Mouse (Mus musculus): ENCODE results near the gene Primpol. TPM values are rescaled to one million over a fixed set of nuclear protein-coding genes. Genes with fewer than 3 reads are reported as not detected.

The Primpol gene
- polyA plus RNA-seq, 1 experiment from 2014 or later: 10.7 TPM

GRCm38 (mm10) chr8:46603587-46603986 is 13.4 kb downstream of the Primpol start:
- Histone ChIP-seq H3K36me3 (ENCODE audit: control insufficient read depth, insufficient read depth, low read length) (peaks cover 33% of the 10 kb centered on the region), H3K27ac (replicated peaks in 1 of 2; ENCODE audit: control insufficient read depth in 1 of 2, insufficient read depth in 1 of 2, low read depth in 2 of 2, low read length in 2 of 2) (no peak overlapping the region), H3K9ac (ENCODE audit: low read length) (no peak overlapping the region), H3K27me3 (ENCODE audit: control insufficient read depth, insufficient read depth, low read length) (no peaks in the 10 kb centered on the region), H3K9me3 (ENCODE audit: control insufficient read depth, low read length) (no peaks in the 10 kb centered on the region), H3K4me1 (ENCODE audit: control insufficient read depth in 2 of 2, insufficient read depth in 2 of 2, low read length in 2 of 2) (peaks cover 0 to 14% of the 10 kb centered on the region in 2 experiments; a peak in 3 of 4 replicates), H3K4me2 (ENCODE audit: low read length) (no peak overlapping the region), H3K4me3 (ENCODE audit: control insufficient read depth in 1 of 2, insufficient read depth in 1 of 2, low read depth in 1 of 2, low read length in 2 of 2) (no peak overlapping the region)
- ATAC-seq (ENCODE audit: insufficient number of reproducible peaks, insufficient read depth, low FRiP score, low read depth): no peak
- 87% methylated on average over 5 of the region's 5 CpGs for WGBS

DNA sequence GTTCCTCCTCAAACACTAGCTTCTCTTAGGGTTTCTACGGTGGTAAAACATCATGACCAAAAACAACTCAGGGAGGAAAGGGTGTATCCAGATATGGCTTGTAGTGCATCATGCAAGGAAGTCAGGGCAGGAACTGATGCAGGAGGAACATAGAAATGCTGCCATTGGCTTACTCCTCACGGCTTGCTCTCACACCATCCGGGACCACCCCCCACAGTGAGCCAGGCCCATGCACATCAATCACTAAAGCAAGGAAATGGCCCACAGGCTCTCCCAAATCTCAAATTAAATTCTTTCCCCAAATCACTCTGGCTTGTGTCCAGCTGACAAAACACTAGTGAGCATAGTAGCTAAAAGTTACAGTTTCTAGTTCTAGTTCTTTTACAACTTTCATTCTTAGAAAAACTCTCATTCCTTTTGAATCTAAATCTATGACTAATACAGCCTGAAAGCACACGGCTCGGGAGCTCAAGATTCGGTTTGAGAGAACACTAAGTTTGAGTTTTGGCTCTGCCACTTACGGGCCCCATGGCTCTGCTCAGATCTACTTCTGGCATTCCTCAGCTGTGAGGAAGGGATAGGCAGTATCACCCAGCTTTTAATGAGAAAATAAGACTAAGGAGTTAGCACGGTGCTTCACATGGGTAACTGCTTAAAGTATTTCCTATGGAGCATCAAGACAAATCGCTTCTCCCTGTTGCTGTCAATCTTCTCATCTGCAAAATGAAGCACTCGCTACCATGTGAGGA is 15.9 kb downstream of the Primpol start:
- Histone ChIP-seq H3K27ac (replicated peaks in 1 of 2; ENCODE audit: control insufficient read depth in 1 of 2, insufficient read depth in 1 of 2, low read depth in 2 of 2, low read length in 2 of 2) (no peak overlapping the region), H3K9me3 (ENCODE audit: control insufficient read depth, low read length) (no peaks in the 10 kb centered on the region), H3K4me3 (ENCODE audit: control insufficient read depth in 1 of 2, insufficient read depth in 1 of 2, low read depth in 1 of 2, low read length in 2 of 2) (no peak overlapping the region), H3K36me3 (ENCODE audit: control insufficient read depth, insufficient read depth, low read length) (peaks cover 18% of the 10 kb centered on the region), H3K4me2 (ENCODE audit: low read length) (no peak overlapping the region), H3K27me3 (ENCODE audit: control insufficient read depth, insufficient read depth, low read length) (no peaks in the 10 kb centered on the region), H3K9ac (ENCODE audit: low read length) (no peak overlapping the region), H3K4me1 (ENCODE audit: control insufficient read depth in 2 of 2, insufficient read depth in 2 of 2, low read length in 2 of 2) (peaks cover 0 to 22% of the 10 kb centered on the region in 2 experiments; a peak in 3 of 4 replicates)
- no peak for ATAC-seq (ENCODE audit: insufficient number of reproducible peaks, insufficient read depth, low FRiP score, low read depth)
- 61% methylated on average over 10 of the region's 10 CpGs for WGBS

DNA sequence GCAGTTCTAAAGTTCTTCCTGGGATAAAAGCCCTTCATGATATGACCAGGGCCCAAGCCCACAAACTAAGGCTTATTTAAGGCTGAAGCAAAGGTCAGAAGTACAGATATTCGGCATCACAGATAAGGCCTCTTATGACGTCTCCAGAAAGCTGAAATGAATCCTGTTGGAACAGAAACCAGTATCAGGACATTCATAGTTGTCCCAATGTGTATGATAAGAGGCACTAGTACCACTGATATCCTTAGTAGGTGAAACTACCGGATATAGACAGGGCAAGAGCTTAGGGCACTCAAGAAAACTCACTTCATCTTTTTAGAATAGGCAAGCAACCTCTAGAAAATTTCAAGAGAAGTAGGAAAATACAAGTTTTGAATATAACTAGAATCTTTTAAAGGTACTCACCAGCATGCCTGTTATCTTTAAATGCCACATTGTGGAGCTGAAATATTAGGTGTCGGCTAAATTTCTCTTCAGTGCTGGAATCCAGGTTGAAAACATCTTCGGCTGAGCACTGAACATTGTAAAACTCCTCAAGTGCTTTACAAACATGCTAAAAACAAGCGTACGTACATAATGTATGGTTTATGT is 17.6 kb downstream of the Primpol start:
- no peaks in the 10 kb centered on the region for H3K27me3 ChIP-seq (ENCODE audit: control insufficient read depth, insufficient read depth, low read length)
- WGBS: 57% methylated on average over 7 of the region's 7 CpGs
- H3K9ac ChIP-seq (ENCODE audit: low read length): no peak overlapping the region
- ATAC-seq (ENCODE audit: insufficient number of reproducible peaks, insufficient read depth, low FRiP score, low read depth): no peak
- H3K4me3 ChIP-seq (ENCODE audit: control insufficient read depth in 1 of 2, insufficient read depth in 1 of 2, low read depth in 1 of 2, low read length in 2 of 2): no peak overlapping the region
- H3K9me3 ChIP-seq (ENCODE audit: control insufficient read depth, low read length): no peaks in the 10 kb centered on the region
- H3K27ac ChIP-seq (replicated peaks in 1 of 2; ENCODE audit: control insufficient read depth in 1 of 2, insufficient read depth in 1 of 2, low read depth in 2 of 2, low read length in 2 of 2): no peak overlapping the region
- 0 out of 2 replicates have a peak, but pooled peaks cover 6% of the 10 kb centered on the region for H3K36me3 ChIP-seq (ENCODE audit: control insufficient read depth, insufficient read depth, low read length)
- H3K4me1 ChIP-seq (ENCODE audit: control insufficient read depth in 2 of 2, insufficient read depth in 2 of 2, low read length in 2 of 2): peaks cover 0 to 22% of the 10 kb centered on the region in 2 experiments; a peak in 3 of 4 replicates
- no peak overlapping the region for H3K4me2 ChIP-seq (ENCODE audit: low read length)

GRCm38 (mm10) chr8:46598753-46599152 is 18.3 kb downstream of the Primpol start:
- Histone ChIP-seq H3K9me3 (ENCODE audit: control insufficient read depth, low read length) (no peaks in the 10 kb centered on the region), H3K4me1 (ENCODE audit: control insufficient read depth in 2 of 2, insufficient read depth in 2 of 2, low read length in 2 of 2) (peaks cover 2 to 22% of the 10 kb centered on the region in 2 experiments), H3K27ac (replicated peaks in 1 of 2; ENCODE audit: control insufficient read depth in 1 of 2, insufficient read depth in 1 of 2, low read depth in 2 of 2, low read length in 2 of 2) (no peak overlapping the region), H3K27me3 (ENCODE audit: control insufficient read depth, insufficient read depth, low read length) (no peaks in the 10 kb centered on the region), H3K4me2 (ENCODE audit: low read length) (no peak overlapping the region), H3K9ac (ENCODE audit: low read length) (no peak overlapping the region), H3K36me3 (ENCODE audit: control insufficient read depth, insufficient read depth, low read length) (0 out of 2 replicates have a peak, but pooled peaks cover 6% of the 10 kb centered on the region), H3K4me3 (ENCODE audit: control insufficient read depth in 1 of 2, insufficient read depth in 1 of 2, low read depth in 1 of 2, low read length in 2 of 2) (no peak overlapping the region)
- no peak for ATAC-seq (ENCODE audit: insufficient number of reproducible peaks, insufficient read depth, low FRiP score, low read depth)
- WGBS: 56% methylated on average over 5 of the region's 5 CpGs

GRCm38 (mm10) chr8:46598114-46598513 is 18.9 kb downstream of the Primpol start:
- Histone ChIP-seq H3K36me3 (ENCODE audit: control insufficient read depth, insufficient read depth, low read length) (peaks cover 6% of the 10 kb centered on the region; the same call in 1 of the 2 replicates), H3K9ac (ENCODE audit: low read length) (no peak overlapping the region), H3K4me1 (ENCODE audit: control insufficient read depth in 2 of 2, insufficient read depth in 2 of 2, low read length in 2 of 2) (peaks cover 3 to 22% of the 10 kb centered on the region in 2 experiments), H3K4me3 (ENCODE audit: control insufficient read depth in 1 of 2, insufficient read depth in 1 of 2, low read depth in 1 of 2, low read length in 2 of 2) (no peak overlapping the region), H3K4me2 (ENCODE audit: low read length) (no peak overlapping the region), H3K9me3 (ENCODE audit: control insufficient read depth, low read length) (no peaks in the 10 kb centered on the region), H3K27me3 (ENCODE audit: control insufficient read depth, insufficient read depth, low read length) (no peaks in the 10 kb centered on the region), H3K27ac (replicated peaks in 1 of 2; ENCODE audit: control insufficient read depth in 1 of 2, insufficient read depth in 1 of 2, low read depth in 2 of 2, low read length in 2 of 2) (no peak overlapping the region)
- 36% methylated on average over 2 of the region's 2 CpGs for WGBS
- no peak for ATAC-seq (ENCODE audit: insufficient number of reproducible peaks, insufficient read depth, low FRiP score, low read depth)

DNA sequence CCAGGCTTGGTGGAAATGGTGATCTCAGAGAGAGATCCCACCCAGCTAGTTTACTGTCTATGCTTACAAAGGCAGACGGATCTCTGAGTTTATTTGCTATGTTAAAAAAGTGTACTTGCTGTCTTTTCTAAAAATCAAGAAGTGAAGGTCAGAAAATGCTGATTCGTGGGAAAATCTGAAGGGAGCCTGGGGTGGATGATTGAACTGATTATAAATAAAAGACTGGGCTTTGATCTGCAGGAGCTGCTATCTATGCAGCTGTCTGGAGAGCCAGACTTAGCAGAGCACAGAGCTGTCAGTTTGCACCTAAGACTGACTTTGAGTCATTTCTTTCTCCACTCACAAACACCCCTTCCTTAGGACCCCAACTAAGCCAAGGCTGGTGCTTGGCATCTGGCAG is 19.6 kb downstream of the Primpol start:
- no peaks in the 10 kb centered on the region for H3K27me3 ChIP-seq (ENCODE audit: control insufficient read depth, insufficient read depth, low read length)
- 57% methylated on average over 2 of the region's 2 CpGs for WGBS
- no peaks in the 10 kb centered on the region for H3K9me3 ChIP-seq (ENCODE audit: control insufficient read depth, low read length)
- no peak overlapping the region for H3K4me2 ChIP-seq (ENCODE audit: low read length)
- no peak overlapping the region for H3K9ac ChIP-seq (ENCODE audit: low read length)
- no peak for ATAC-seq (ENCODE audit: insufficient number of reproducible peaks, insufficient read depth, low FRiP score, low read depth)
- no peak overlapping the region for H3K27ac ChIP-seq (replicated peaks in 1 of 2; ENCODE audit: control insufficient read depth in 1 of 2, insufficient read depth in 1 of 2, low read depth in 2 of 2, low read length in 2 of 2)
- H3K4me1 ChIP-seq (ENCODE audit: control insufficient read depth in 2 of 2, insufficient read depth in 2 of 2, low read length in 2 of 2): peaks cover 4 to 22% of the 10 kb centered on the region in 2 experiments
- peaks cover 6% of the 10 kb centered on the region; the same call in 1 of the 2 replicates for H3K36me3 ChIP-seq (ENCODE audit: control insufficient read depth, insufficient read depth, low read length)
- H3K4me3 ChIP-seq (ENCODE audit: control insufficient read depth in 1 of 2, insufficient read depth in 1 of 2, low read depth in 1 of 2, low read length in 2 of 2): no peak overlapping the region

DNA sequence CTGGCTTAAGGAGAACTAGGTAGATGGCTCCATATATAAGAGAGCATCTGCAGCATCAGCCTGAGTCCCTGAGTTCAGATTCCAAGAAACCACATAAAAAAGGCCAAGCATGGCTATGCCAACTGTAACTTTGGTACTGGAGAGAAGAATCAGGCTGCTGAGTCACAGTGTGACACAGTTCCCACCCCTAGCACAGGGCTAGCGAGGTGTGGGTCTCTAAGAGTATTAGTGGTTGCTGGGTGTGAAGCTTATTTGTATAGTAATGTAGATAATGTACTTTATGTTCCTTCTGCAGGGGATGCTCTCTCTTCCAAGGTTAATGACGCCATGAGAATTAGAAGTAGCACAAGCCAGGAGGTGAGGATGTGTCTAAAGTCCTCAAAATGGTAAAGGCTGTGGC is 20.5 kb downstream of the Primpol start:
- no peak for ATAC-seq (ENCODE audit: insufficient number of reproducible peaks, insufficient read depth, low FRiP score, low read depth)
- Histone ChIP-seq H3K36me3 (ENCODE audit: control insufficient read depth, insufficient read depth, low read length) (peaks cover 8% of the 10 kb centered on the region; the same call in 1 of the 2 replicates), H3K4me1 (ENCODE audit: control insufficient read depth in 2 of 2, insufficient read depth in 2 of 2, low read length in 2 of 2) (peaks cover 4 to 22% of the 10 kb centered on the region in 2 experiments), H3K9ac (ENCODE audit: low read length) (no peak overlapping the region), H3K9me3 (ENCODE audit: control insufficient read depth, low read length) (no peaks in the 10 kb centered on the region), H3K4me2 (ENCODE audit: low read length) (no peak overlapping the region), H3K4me3 (ENCODE audit: control insufficient read depth in 1 of 2, insufficient read depth in 1 of 2, low read depth in 1 of 2, low read length in 2 of 2) (no peak overlapping the region), H3K27me3 (ENCODE audit: control insufficient read depth, insufficient read depth, low read length) (no peaks in the 10 kb centered on the region), H3K27ac (replicated peaks in 1 of 2; ENCODE audit: control insufficient read depth in 1 of 2, insufficient read depth in 1 of 2, low read depth in 2 of 2, low read length in 2 of 2) (no peak overlapping the region)
- 93% methylated on average over 2 of the region's 2 CpGs for WGBS

All from heart, embryonic 14.5 days (tissue).